Mouse (Mus musculus) olfactory bulb, adult 2 months (tissue): ENCODE data around the gene Med12l.

Source experiments
- CTCF ChIP-seq: fragments of 200-500 bp; IDR thresholded peaks from 2 replicates; pipeline ENCODE4 v1.5.1; 2012; ENCODE audit warnings: low read depth, mild to moderate bottlenecking, low read length, moderate library complexity; ENCODE audit not compliant: insufficient read depth
- POLR2A ChIP-seq: fragments of 200-500 bp; IDR thresholded peaks from 2 replicates; pipeline ENCODE4 v1.6.1; 2012; ENCODE audit warnings: mild to moderate bottlenecking, low read depth, low read length, moderate library complexity; ENCODE audit not compliant: insufficient read depth

GRCm38 (mm10) chr3:59297653-59298052 lies 292.0 kb downstream of the Med12l start:
- no peak for TF ChIP-seq POLR2A
- no peak for TF ChIP-seq CTCF
